Mouse (Mus musculus) liver, embryonic 12.5 days (tissue): ENCODE data around the gene Atxn2l. TPM values are rescaled to one million over a fixed set of nuclear protein-coding genes. Genes with fewer than 3 reads are reported as not detected.

Experiments
- ATAC-seq: fragments of 200-750 bp; cut with Nextera tagmentation; 2 replicates; pipeline ENCODE4 v1.8.0; 2017; ENCODE audit warnings: moderate number of reproducible peaks, mild to moderate bottlenecking, moderate library complexity
- H3K27ac ChIP-seq: fragments of 300-500 bp; sonication (generic); 2 replicates; pipeline ENCODE4 v1.5.1; 2016; ENCODE audit warnings: mild to moderate bottlenecking
- H3K27me3 ChIP-seq: fragments of 300-500 bp; sonication (generic); replicated peaks from 2 replicates; pipeline ENCODE4 v1.6.1; 2016; ENCODE audit warnings: mild to moderate bottlenecking, moderate library complexity
- H3K36me3 ChIP-seq: fragments of 300-500 bp; sonication (generic); 2 replicates; pipeline ENCODE4 v1.6.1; 2016; ENCODE audit warnings: mild to moderate bottlenecking, moderate library complexity
- H3K4me1 ChIP-seq: fragments of 300-500 bp; sonication (generic); 2 replicates; pipeline ENCODE4 v1.6.1; 2016
- H3K4me2 ChIP-seq: fragments of 300-500 bp; sonication (generic); 2 replicates; pipeline ENCODE4 v1.6.1; 2016; ENCODE audit warnings: mild to moderate bottlenecking, moderate library complexity
- H3K4me3 ChIP-seq: fragments of 300-500 bp; sonication (generic); 2 replicates; pipeline ENCODE4 v1.5.1; 2016; ENCODE audit warnings: mild to moderate bottlenecking, moderate library complexity
- H3K9ac ChIP-seq: fragments of 300-500 bp; sonication (generic); 2 replicates; pipeline ENCODE4 v1.6.1; 2016; ENCODE audit warnings: mild to moderate bottlenecking, moderate library complexity
- H3K9me3 ChIP-seq: fragments of 300-500 bp; sonication (generic); replicated peaks from 2 replicates; pipeline ENCODE4 v1.6.1; 2016; ENCODE audit warnings: mild to moderate bottlenecking, moderate library complexity
- WGBS: fragments of 180-500 bp; shearing (Covaris S2); methylation state at CpG from one replicate; pipeline ENCODE4 v1.1.7; 2016; ENCODE audit not compliant: insufficient replicate concordance; 5-methylcytosine and 5-hydroxymethylcytosine counted together
- polyA plus RNA-seq: library from polyadenylated mRNA; unstranded; fragments of >200 nt; fragmentation: Nextera tagmentation; extraction: Ambion mirVana; gene quantifications from 2 replicates; pipeline ENCODE4 v1.2.1, GENCODE M21; 2016

Atxn2l gene
- polyA plus RNA-seq, 1 experiment from 2014 or later: 49.4 TPM

GRCm38 (mm10) chr7:126467834-126468627, 35.2 kb downstream of the Atxn2l start:
- Histone ChIP-seq H3K36me3 (peaks cover 67% of the 10 kb centered on the region), H3K9ac (no peak overlapping the region), H3K4me3 (no peak overlapping the region), H3K4me1 (peaks cover 82% of the 10 kb centered on the region), H3K9me3 (no peaks in the 10 kb centered on the region), H3K27me3 (no peaks in the 10 kb centered on the region; the same call in 1 of the 2 replicates), H3K4me2 (no peak overlapping the region), H3K27ac (no peak overlapping the region)
- 83% methylated on average over 18 of the region's 18 CpGs for WGBS
- no peak for ATAC-seq

DNA sequence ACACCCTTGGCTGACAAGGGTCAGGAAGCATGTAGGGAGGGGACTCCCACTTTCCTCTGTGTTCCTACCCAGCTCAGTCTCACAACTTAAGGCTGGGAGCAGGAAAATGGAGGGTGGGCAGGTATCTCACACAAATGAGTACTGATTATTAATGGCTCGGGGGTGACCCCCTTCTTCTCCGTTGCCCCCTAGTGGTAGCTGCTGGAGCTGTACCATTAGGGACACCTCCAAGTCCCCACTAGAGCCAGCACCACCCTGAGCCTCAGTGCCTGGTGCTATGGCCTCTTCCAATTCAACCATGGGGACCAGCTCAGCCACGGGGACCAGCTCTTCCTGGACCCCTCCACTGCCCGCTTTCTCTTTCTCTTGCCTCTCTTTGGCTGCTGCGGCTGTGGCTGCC, 36.0 kb downstream of the Atxn2l start:
- peak; percentile 27; the same call in 1 of the 2 replicates for ATAC-seq
- Histone ChIP-seq H3K36me3 (peaks cover 60% of the 10 kb centered on the region), H3K27ac (no peak overlapping the region), H3K4me2 (no peak overlapping the region), H3K9ac (no peak overlapping the region), H3K4me1 (peaks cover 76% of the 10 kb centered on the region), H3K4me3 (no peak overlapping the region), H3K9me3 (no peaks in the 10 kb centered on the region), H3K27me3 (peaks cover under 1% of the 10 kb centered on the region; the same call in 1 of the 2 replicates)
- WGBS: 50% methylated on average over 5 of the region's 5 CpGs

- Histone ChIP-seq H3K4me1 (peaks cover 70% of the 10 kb centered on the region), H3K4me2 (no peak overlapping the region), H3K4me3 (no peak overlapping the region), H3K27me3 (peaks cover 6% of the 10 kb centered on the region), H3K9ac (no peak overlapping the region), H3K36me3 (peaks cover 54% of the 10 kb centered on the region), H3K27ac (no peak overlapping the region), H3K9me3 (no peaks in the 10 kb centered on the region)
- ATAC-seq: no peak
- WGBS: 73% methylated on average over 5 of the region's 5 CpGs
These were observed 36.5 kb downstream of the Atxn2l start for GRCm38 (mm10) chr7:126466707-126467106.

DNA sequence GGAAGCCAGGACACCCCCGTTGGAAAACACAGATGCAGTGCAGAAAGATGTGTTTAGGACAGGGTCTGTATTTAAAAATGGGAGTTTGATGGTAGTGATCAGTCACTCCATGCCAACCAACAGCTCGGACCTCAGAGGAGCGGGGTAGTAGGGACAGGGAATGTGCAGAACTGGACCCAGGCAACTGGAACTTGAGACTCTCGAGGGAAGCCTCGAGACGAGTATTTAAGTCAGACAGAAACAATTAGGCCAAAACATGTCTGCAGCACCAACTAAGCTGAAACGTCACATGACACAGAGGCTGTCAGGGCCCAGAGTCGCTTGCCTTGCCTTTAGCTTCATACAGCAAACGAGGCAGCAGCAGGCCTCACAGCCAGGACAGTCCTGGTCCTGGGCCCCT, 37.1 kb downstream of the Atxn2l start:
- no peak for ATAC-seq
- peaks cover 64% of the 10 kb centered on the region for H3K4me1 ChIP-seq
- H3K4me3 ChIP-seq: no peak overlapping the region
- no peak overlapping the region for H3K9ac ChIP-seq
- H3K9me3 ChIP-seq: no peaks in the 10 kb centered on the region
- H3K36me3 ChIP-seq: peaks cover 48% of the 10 kb centered on the region
- H3K4me2 ChIP-seq: no peak overlapping the region
- WGBS: 70% methylated on average over 9 of the region's 9 CpGs
- peaks cover 10% of the 10 kb centered on the region for H3K27me3 ChIP-seq
- no peak overlapping the region for H3K27ac ChIP-seq

DNA sequence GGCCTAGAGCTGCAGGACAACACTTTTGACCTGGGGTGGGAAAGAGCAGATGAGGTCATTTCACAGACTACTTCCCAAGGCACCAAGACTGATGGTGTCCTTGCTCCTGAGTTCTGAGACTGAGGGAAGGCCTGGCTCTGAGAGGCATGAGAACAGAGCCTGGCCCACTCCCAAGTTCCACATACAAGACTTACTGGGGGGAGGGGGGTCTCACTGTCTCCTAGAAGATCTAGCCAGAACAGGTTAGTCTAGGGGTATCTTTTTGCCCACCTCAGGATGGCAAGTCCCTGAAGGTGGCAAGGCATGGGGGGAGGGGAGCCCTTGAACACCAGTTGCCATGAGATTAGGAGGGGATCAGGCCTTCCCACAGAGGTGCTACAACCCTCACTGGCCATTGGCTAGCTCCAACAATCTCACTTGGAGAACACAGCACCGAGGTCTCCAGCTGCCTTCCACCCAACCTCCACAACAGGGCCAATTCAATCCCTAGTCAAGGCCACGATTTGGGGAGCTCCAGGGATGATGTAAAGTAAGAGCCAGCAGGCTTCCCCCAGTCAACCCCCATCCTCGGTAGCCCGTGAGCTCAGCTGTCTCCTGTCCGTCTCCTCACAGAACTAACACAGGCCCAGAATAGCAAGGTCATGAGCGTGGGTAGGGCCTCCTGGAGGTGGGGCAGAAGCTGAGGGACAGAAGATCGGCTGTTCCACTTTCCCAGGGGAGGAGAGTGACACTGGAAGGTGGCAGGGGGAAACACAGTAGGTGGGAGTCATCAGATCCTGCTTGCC, 37.8 kb downstream of the Atxn2l start:
- 33% methylated on average over 7 of the region's 7 CpGs for WGBS
- peaks cover 42% of the 10 kb centered on the region for H3K36me3 ChIP-seq
- no peak overlapping the region for H3K4me3 ChIP-seq
- peaks cover 57% of the 10 kb centered on the region for H3K4me1 ChIP-seq
- no peak overlapping the region for H3K9ac ChIP-seq
- no peak overlapping the region for H3K4me2 ChIP-seq
- ATAC-seq: 0 out of 2 replicates have a peak, but pooled peaks have one; percentile 15
- peaks cover 10% of the 10 kb centered on the region for H3K27me3 ChIP-seq
- H3K27ac ChIP-seq: no peak overlapping the region
- no peaks in the 10 kb centered on the region for H3K9me3 ChIP-seq

DNA sequence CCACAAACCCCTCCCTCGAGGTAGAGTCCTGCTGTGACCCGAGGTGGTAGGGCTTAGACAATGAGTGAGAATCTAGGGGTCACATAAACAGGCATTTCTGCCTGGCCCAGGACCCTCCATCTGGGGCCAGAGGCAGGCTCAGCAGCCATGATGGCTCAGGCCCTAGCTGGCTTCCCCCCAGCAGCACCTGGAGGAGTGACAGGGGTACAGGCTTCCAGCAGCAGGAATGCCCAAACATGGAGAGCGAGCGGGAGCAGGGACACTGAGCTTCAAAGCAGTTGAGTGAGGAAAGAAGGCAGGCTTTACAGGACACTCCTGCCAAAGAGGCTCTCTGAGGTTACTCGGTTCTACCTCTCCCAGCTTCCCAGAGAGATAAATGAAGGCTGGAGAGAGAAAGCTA, 38.4 kb downstream of the Atxn2l start:
- Histone ChIP-seq H3K9ac (no peak overlapping the region), H3K4me3 (no peak overlapping the region), H3K9me3 (no peaks in the 10 kb centered on the region), H3K4me2 (no peak overlapping the region), H3K27me3 (peaks cover 10% of the 10 kb centered on the region), H3K4me1 (peaks cover 53% of the 10 kb centered on the region), H3K36me3 (peaks cover 36% of the 10 kb centered on the region), H3K27ac (no peak overlapping the region)
- no peak for ATAC-seq
- 55% methylated on average over 5 of the region's 5 CpGs for WGBS

DNA sequence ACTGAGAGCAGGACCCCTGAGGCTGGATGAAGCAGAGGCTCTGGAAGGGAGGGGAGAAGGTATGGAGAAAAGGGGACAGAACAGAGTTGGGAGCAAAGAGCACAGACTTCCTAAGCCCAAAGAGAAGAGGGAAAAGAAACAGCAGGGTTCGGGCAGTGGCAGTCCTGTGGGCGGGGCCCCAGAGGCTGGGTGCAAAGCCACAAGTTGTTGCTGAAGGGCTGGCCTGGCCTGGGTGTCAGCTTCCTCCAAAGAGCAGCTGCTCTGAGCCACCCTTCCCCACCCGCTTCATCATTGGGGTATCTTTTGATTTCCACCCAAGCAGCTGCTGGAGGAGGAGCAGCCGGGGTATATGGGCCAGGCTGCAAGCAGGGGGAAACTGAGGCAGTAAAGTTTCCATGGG, 39.1 kb downstream of the Atxn2l start:
- Histone ChIP-seq H3K4me3 (no peak overlapping the region), H3K4me2 (no peak overlapping the region), H3K36me3 (peaks cover 29% of the 10 kb centered on the region), H3K4me1 (peaks cover 48% of the 10 kb centered on the region), H3K9me3 (no peaks in the 10 kb centered on the region), H3K27me3 (peaks cover 16% of the 10 kb centered on the region), H3K27ac (no peak overlapping the region), H3K9ac (no peak overlapping the region)
- 32% methylated on average over 4 of the region's 4 CpGs for WGBS
- ATAC-seq: no peak

DNA sequence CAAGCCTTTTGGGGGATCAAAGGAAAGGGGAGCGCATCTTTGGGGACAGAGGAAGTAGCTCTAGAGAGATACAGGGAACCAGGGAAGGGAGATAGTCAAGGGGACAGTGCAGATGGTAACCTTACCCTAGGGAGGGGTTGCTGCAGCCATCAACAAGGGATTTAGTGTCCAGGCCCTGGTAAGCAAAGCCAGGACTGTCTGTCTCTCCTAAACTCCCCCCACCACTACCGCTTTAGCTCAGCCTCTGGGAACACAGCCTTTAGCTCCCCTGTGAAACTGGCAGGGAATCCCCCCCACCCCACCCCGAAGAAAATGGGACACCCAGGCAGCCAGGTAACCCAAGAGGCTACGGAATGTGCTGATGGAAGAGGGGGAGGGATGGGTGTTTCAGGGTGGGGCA, 39.7 kb downstream of the Atxn2l start:
- WGBS: 58% methylated on average over 4 of the region's 4 CpGs
- Histone ChIP-seq H3K9me3 (no peaks in the 10 kb centered on the region), H3K4me3 (no peak overlapping the region), H3K27ac (no peak overlapping the region), H3K27me3 (peaks cover 21% of the 10 kb centered on the region), H3K4me2 (no peak overlapping the region), H3K4me1 (peaks cover 48% of the 10 kb centered on the region), H3K36me3 (peaks cover 24% of the 10 kb centered on the region), H3K9ac (no peak overlapping the region; the same call in 1 of the 2 replicates)
- ATAC-seq: no peak

DNA sequence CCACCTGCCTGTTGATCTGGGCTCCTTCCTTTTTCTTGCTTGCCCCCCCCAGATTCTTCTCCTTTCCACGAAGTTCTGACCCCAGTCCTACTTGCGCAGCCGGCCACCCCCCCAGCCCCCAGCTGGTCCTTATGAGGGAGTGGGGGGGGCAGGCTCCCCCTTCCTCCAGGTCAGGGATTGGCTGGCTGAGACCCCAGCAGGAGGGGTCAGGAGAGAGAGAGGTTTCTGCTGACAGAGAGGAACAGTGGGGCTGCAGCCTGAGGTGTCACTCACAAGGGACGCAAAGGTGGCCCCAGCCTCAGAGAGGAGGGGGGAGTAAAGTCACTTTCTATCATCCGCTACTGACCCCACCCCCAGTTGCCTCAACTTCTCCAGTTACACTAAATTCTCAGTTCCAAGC, 40.2 kb downstream of the Atxn2l start, which contains the start of gene Atp2a1:
Atp2a1 (minus strand) TSS at position 105 of the 400 bp plus-strand sequence.
- Histone ChIP-seq H3K9ac (no peak within 1 kb of the TSS; the same call in 1 of the 2 replicates), H3K36me3 (peaks cover 18% of the 10 kb centered on the region), H3K4me1 (peaks cover 48% of the 10 kb centered on the region), H3K4me3 (no peak within 1 kb of the TSS), H3K27ac (no peak within 1 kb of the TSS), H3K4me2 (no peak within 1 kb of the TSS), H3K27me3 (peaks cover 21% of the 10 kb centered on the region), H3K9me3 (no peaks in the 10 kb centered on the region)
- WGBS: 59% methylated on average over 5 of the region's 5 CpGs
- no peak for ATAC-seq

- Histone ChIP-seq H3K4me3 (no peak overlapping the region), H3K9me3 (no peaks in the 10 kb centered on the region), H3K9ac (no peak overlapping the region), H3K27me3 (peaks cover 21% of the 10 kb centered on the region), H3K36me3 (peaks cover 4% of the 10 kb centered on the region; the same call in 1 of the 2 replicates), H3K4me1 (peaks cover 41% of the 10 kb centered on the region), H3K4me2 (no peak overlapping the region), H3K27ac (no peak overlapping the region)
- WGBS: 55% methylated on average over 3 of the region's 3 CpGs
- ATAC-seq: no peak
These were observed 41.6 kb downstream of the Atxn2l start for GRCm38 (mm10) chr7:126461626-126462025.

GRCm38 (mm10) chr7:126460623-126461399, 42.4 kb downstream of the Atxn2l start:
- H3K9me3 ChIP-seq: no peaks in the 10 kb centered on the region
- peaks cover 38% of the 10 kb centered on the region for H3K4me1 ChIP-seq
- no peak overlapping the region for H3K4me2 ChIP-seq
- no peaks in the 10 kb centered on the region for H3K36me3 ChIP-seq
- H3K27ac ChIP-seq: no peak overlapping the region
- H3K27me3 ChIP-seq: peaks cover 21% of the 10 kb centered on the region
- H3K9ac ChIP-seq: no peak overlapping the region
- WGBS: 53% methylated on average over 10 of the region's 10 CpGs
- no peak for ATAC-seq
- H3K4me3 ChIP-seq: no peak overlapping the region
